Comparison of ENCODE assay signal across 15 mouse cellular contexts in genomic region chr2:72326491-72326890, GRCm38 (mm10). TPM values are rescaled to one million over a fixed set of nuclear protein-coding genes. Genes with fewer than 3 reads are reported as not detected.
DNase-seq lines count a peak whose midpoint lies in the region; ATAC-seq and TF ChIP-seq lines count a peak whose summit lies in the region.
"Had no signal": no experiment of that assay in that cellular context is flagged by ENCODE, and none has a peak within 500 bp of the region (broad histone marks: within the 10 kb centered on the region; RNA-seq: fewer than 3 reads in every experiment).

No protein-coding gene starts in this region.

- TF ChIP-seq CTCF in intestine, postnatal 0 days (IDR thresholded peaks at IDR 0.05; ENCODE audit: low read depth) = peak; percentile 51
- TF ChIP-seq CTCF in lung, adult 2 months (IDR thresholded peaks at IDR 0.05; ENCODE audit: insufficient read depth, low read length) = no peak

- TF ChIP-seq POLR2A in lung, adult 2 months (IDR thresholded peaks at IDR 0.05; ENCODE audit: borderline replicate concordance, extremely low read depth, low read depth, low read length) = no peak

- DNase-seq in forebrain, embryonic 10.5 days (ENCODE audit: extremely low spot score, low spot score) = no peak
- DNase-seq in thymus, postnatal 14 days = peak; percentile 10
- no peak for DNase-seq in thymus, postnatal 0 days (ENCODE audit: low spot score)
- DNase-seq in testis, postnatal 14 days (ENCODE audit: low spot score) = no peak
- DNase-seq in lung, adult 2 months = no peak
- DNase-seq: B cell, adult 2 months; cerebellum, adult 9-10 months; kidney, postnatal 10 days; liver; thymus, adult 18-20 months had no signal

- H3K9ac ChIP-seq in forebrain, embryonic 15.5 days (replicated peaks) = no peak overlapping the region
- no peak overlapping the region for H3K9ac ChIP-seq in intestine, postnatal 0 days (ENCODE audit: low read depth, low read length)
- no peak overlapping the region for H3K9ac ChIP-seq in intestine, embryonic 15.5 days
- H3K9ac ChIP-seq: lung, embryonic 15.5 days had no signal

- H3K27ac ChIP-seq in forebrain, embryonic 15.5 days (replicated peaks) = no peak overlapping the region
- no peak overlapping the region for H3K27ac ChIP-seq in forebrain, embryonic 10.5 days
- H3K27ac ChIP-seq in intestine, postnatal 0 days (ENCODE audit: low read depth, low read length) = no peak overlapping the region
- H3K27ac ChIP-seq in intestine, embryonic 15.5 days = no peak overlapping the region
- H3K27ac ChIP-seq: heart, embryonic 10.5 days; lung, embryonic 15.5 days had no signal

- 24% methylated on average over 6 of the region's 6 CpGs for WGBS in forebrain, embryonic 15.5 days
- WGBS in forebrain, embryonic 10.5 days = 61% methylated on average over 6 of the region's 6 CpGs
- 73% methylated on average over 6 of the region's 6 CpGs for WGBS in intestine, postnatal 0 days
- WGBS in intestine, embryonic 15.5 days = 54% methylated on average over 6 of the region's 6 CpGs
- WGBS in lung, adult 2 months = 75% methylated on average over 6 of the region's 6 CpGs

- H3K36me3 ChIP-seq in forebrain, embryonic 15.5 days = no peaks in the 10 kb centered on the region
- no peaks in the 10 kb centered on the region for H3K36me3 ChIP-seq in forebrain, embryonic 10.5 days (replicated peaks)
- no peaks in the 10 kb centered on the region for H3K36me3 ChIP-seq in intestine, postnatal 0 days (ENCODE audit: control insufficient read depth, insufficient read depth)
- no peaks in the 10 kb centered on the region for H3K36me3 ChIP-seq in intestine, embryonic 15.5 days
- H3K36me3 ChIP-seq: heart, embryonic 10.5 days; lung, embryonic 15.5 days had no signal

- peaks cover 18% of the 10 kb centered on the region; the same call in 1 of the 2 replicates for H3K4me1 ChIP-seq in forebrain, embryonic 15.5 days
- H3K4me1 ChIP-seq in forebrain, embryonic 10.5 days = peaks cover 51% of the 10 kb centered on the region
- H3K4me1 ChIP-seq in intestine, postnatal 0 days (replicated peaks; ENCODE audit: control insufficient read depth, insufficient read depth, low read length) = no peaks in the 10 kb centered on the region; the same call in 1 of the 2 replicates
- no peaks in the 10 kb centered on the region for H3K4me1 ChIP-seq in intestine, embryonic 15.5 days (replicated peaks)
- peaks cover 17% of the 10 kb centered on the region for H3K4me1 ChIP-seq in lung, adult 2 months (ENCODE audit: control insufficient read depth, insufficient read depth, low read length)

- ATAC-seq in forebrain, embryonic 15.5 days (replicated peaks) = peak; percentile 53; the same call in 1 of the 2 replicates
- no peak for ATAC-seq in intestine, postnatal 0 days
- ATAC-seq in intestine, embryonic 15.5 days = no peak

- H3K4me2 ChIP-seq in forebrain, embryonic 15.5 days (replicated peaks) = no peak overlapping the region
- no peak overlapping the region for H3K4me2 ChIP-seq in intestine, postnatal 0 days (replicated peaks; ENCODE audit: low read depth)
- no peak overlapping the region for H3K4me2 ChIP-seq in intestine, embryonic 15.5 days (replicated peaks)
- H3K4me2 ChIP-seq: lung, embryonic 15.5 days had no signal

- no peaks in the 10 kb centered on the region for H3K27me3 ChIP-seq in forebrain, embryonic 15.5 days
- H3K27me3 ChIP-seq in forebrain, embryonic 10.5 days (ENCODE audit: poor library complexity, severe bottlenecking) = peaks cover 3% of the 10 kb centered on the region; the same call in 1 of the 2 replicates
- H3K27me3 ChIP-seq in intestine, postnatal 0 days (replicated peaks; ENCODE audit: control insufficient read depth, insufficient read depth, low read length) = no peaks in the 10 kb centered on the region
- no peaks in the 10 kb centered on the region for H3K27me3 ChIP-seq in intestine, embryonic 15.5 days (replicated peaks)
- H3K27me3 ChIP-seq: lung, embryonic 15.5 days had no signal

- no peaks in the 10 kb centered on the region for H3K9me3 ChIP-seq in forebrain, embryonic 15.5 days
- no peaks in the 10 kb centered on the region for H3K9me3 ChIP-seq in forebrain, embryonic 10.5 days
- no peaks in the 10 kb centered on the region for H3K9me3 ChIP-seq in intestine, postnatal 0 days (ENCODE audit: control insufficient read depth)
- no peaks in the 10 kb centered on the region for H3K9me3 ChIP-seq in intestine, embryonic 15.5 days
- H3K9me3 ChIP-seq: heart, embryonic 10.5 days; lung, embryonic 15.5 days had no signal

- H3K4me3 ChIP-seq in forebrain, embryonic 15.5 days = no peak overlapping the region
- no peak overlapping the region for H3K4me3 ChIP-seq in forebrain, embryonic 10.5 days
- no peak overlapping the region for H3K4me3 ChIP-seq in intestine, postnatal 0 days (ENCODE audit: low read depth, low read length)
- no peak overlapping the region for H3K4me3 ChIP-seq in intestine, embryonic 15.5 days (replicated peaks)
- no peak overlapping the region for H3K4me3 ChIP-seq in lung, adult 2 months (replicated peaks; ENCODE audit: extremely low read depth, low read depth, low read length)
- H3K4me3 ChIP-seq: heart, embryonic 10.5 days; lung, embryonic 15.5 days had no signal

RNA-seq across cellular contexts. Expression of gene Map3k20, which starts 41.1 kb away (rescaled TPM):
- 3.9 and 4.7 TPM in 2 replicates for polyA plus RNA-seq in forebrain, embryonic 15.5 days (2015; fragmentation: Nextera tagmentation; extraction: Ambion mirVana)
- polyA plus RNA-seq in forebrain, embryonic 10.5 days (2016; fragmentation: Nextera tagmentation; extraction: Ambion mirVana) = 6.9 and 7.6 TPM in 2 replicates
- polyA plus RNA-seq in intestine, postnatal 0 days (2015; fragmentation: Nextera tagmentation; extraction: Ambion mirVana) = 9.0 and 9.6 TPM in 2 replicates
- polyA plus RNA-seq in intestine, embryonic 15.5 days (2015; fragmentation: Nextera tagmentation; extraction: Ambion mirVana) = 17.0 and 17.7 TPM in 2 replicates
- 8.3 and 9.4 TPM in 2 replicates for polyA plus RNA-seq in thymus, postnatal 0 days (2015; fragmentation: Nextera tagmentation; extraction: Ambion mirVana)
- polyA plus RNA-seq in lung, adult 2 months (2012; rRNA removed) = 20.3 and 35.9 TPM in 2 replicates
